ENCODE assay signal across 10 mouse cellular contexts in the genomic region with DNA sequence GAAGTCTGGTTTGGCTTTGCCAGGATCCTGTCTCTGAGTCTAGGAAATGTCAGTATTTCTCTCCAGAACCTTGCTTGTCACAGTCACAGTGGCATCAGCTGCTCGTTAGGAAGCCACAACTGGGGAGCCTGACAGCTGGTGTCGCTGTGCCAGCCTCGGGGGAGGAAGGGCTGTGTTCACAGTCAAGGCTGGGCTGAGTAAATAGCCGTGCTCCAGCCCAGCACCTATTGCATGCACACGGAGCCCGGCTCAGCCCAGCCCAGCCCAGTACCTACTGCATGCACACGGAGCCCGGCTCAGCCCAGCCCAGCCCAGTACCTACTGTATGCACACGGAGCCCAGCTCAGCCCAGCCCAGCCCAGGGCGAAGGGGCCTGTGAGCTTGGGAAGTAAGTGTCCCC. TPM values are rescaled to one million over a fixed set of nuclear protein-coding genes. Genes with fewer than 3 reads are reported as not detected.
DNase-seq lines count a peak whose midpoint lies in the region; ATAC-seq and TF ChIP-seq lines count a peak whose summit lies in the region.
"Had no signal": no experiment of that assay in that cellular context is flagged by ENCODE, and none has a peak within 500 bp of the region (broad histone marks: within the 10 kb centered on the region; RNA-seq: fewer than 3 reads in every experiment).

No protein-coding gene starts in this region.

- no peak overlapping the region for H3K4me3 ChIP-seq in intestine, postnatal 0 days (ENCODE audit: low read depth, low read length)
- H3K4me3 ChIP-seq in liver, embryonic 11.5 days (ENCODE audit: low read depth, low read length) = no peak overlapping the region
- H3K4me3 ChIP-seq: heart, embryonic 13.5 days had no signal

- 47% methylated on average over 10 of the region's 10 CpGs for WGBS in intestine, postnatal 0 days
- 65% methylated on average over 10 of the region's 10 CpGs for WGBS in liver, embryonic 11.5 days

- peak; percentile 36 for TF ChIP-seq CTCF in intestine, postnatal 0 days (IDR thresholded peaks at IDR 0.05; ENCODE audit: low read depth)

- no peaks in the 10 kb centered on the region for H3K36me3 ChIP-seq in intestine, postnatal 0 days (ENCODE audit: control insufficient read depth, insufficient read depth)
- H3K36me3 ChIP-seq in liver, embryonic 11.5 days (ENCODE audit: control insufficient read depth, insufficient read depth, low read length) = no peaks in the 10 kb centered on the region
- H3K36me3 ChIP-seq: heart, embryonic 13.5 days had no signal

- H3K4me2 ChIP-seq in intestine, postnatal 0 days (replicated peaks; ENCODE audit: low read depth) = no peak overlapping the region
- no peak overlapping the region for H3K4me2 ChIP-seq in liver, embryonic 11.5 days
- H3K4me2 ChIP-seq: heart, embryonic 13.5 days had no signal

- no peaks in the 10 kb centered on the region for H3K27me3 ChIP-seq in intestine, postnatal 0 days (replicated peaks; ENCODE audit: control insufficient read depth, insufficient read depth, low read length)
- H3K27me3 ChIP-seq in liver, embryonic 11.5 days (replicated peaks; ENCODE audit: control insufficient read depth, insufficient read depth, low read length) = no peaks in the 10 kb centered on the region; the same call in 1 of the 2 replicates

- ATAC-seq in intestine, postnatal 0 days = peak; percentile 58; the same call in 1 of the 2 replicates
- no peak; the same call in 1 of the 2 replicates for ATAC-seq in liver, embryonic 11.5 days (replicated peaks; ENCODE audit: low FRiP score)

- DNase-seq in adrenal gland, adult 8-10 months = peak; percentile 26
- DNase-seq in adrenal gland, postnatal 4 days (ENCODE audit: low spot score in 2 of 2) = no peak
- DNase-seq in lung, postnatal 10 days = peak; percentile 45
- no peak for DNase-seq in lung, postnatal 36 days
- peak; percentile 47 for DNase-seq in thymus, postnatal 14 days
- DNase-seq in liver, embryonic 11.5 days (ENCODE audit: low spot score) = no peak
- DNase-seq in cerebellum, adult 18-20 months = no peak

- no peaks in the 10 kb centered on the region for H3K4me1 ChIP-seq in intestine, postnatal 0 days (replicated peaks; ENCODE audit: control insufficient read depth, insufficient read depth, low read length)
- H3K4me1 ChIP-seq in liver, embryonic 11.5 days (replicated peaks; ENCODE audit: control insufficient read depth, insufficient read depth, low read length) = no peaks in the 10 kb centered on the region
- H3K4me1 ChIP-seq: heart, embryonic 13.5 days had no signal

- H3K9me3 ChIP-seq in intestine, postnatal 0 days (ENCODE audit: control insufficient read depth) = no peaks in the 10 kb centered on the region
- no peaks in the 10 kb centered on the region for H3K9me3 ChIP-seq in liver, embryonic 11.5 days (ENCODE audit: control insufficient read depth, low read length)
- H3K9me3 ChIP-seq: heart, embryonic 13.5 days had no signal

- no peak overlapping the region for H3K27ac ChIP-seq in intestine, postnatal 0 days (ENCODE audit: low read depth, low read length)
- H3K27ac ChIP-seq in liver, embryonic 11.5 days (ENCODE audit: low read depth, low read length) = no peak overlapping the region
- H3K27ac ChIP-seq: heart, embryonic 13.5 days had no signal

- no peak overlapping the region for H3K9ac ChIP-seq in intestine, postnatal 0 days (ENCODE audit: low read depth, low read length)
- H3K9ac ChIP-seq in liver, embryonic 11.5 days (ENCODE audit: low read depth, low read length) = no peak overlapping the region
- H3K9ac ChIP-seq: heart, embryonic 13.5 days had no signal

RNA-seq across cellular contexts. Expression of gene Pla2g2f, which starts 9.6 kb away (rescaled TPM):
- total RNA-seq in adrenal gland, adult 8-10 months (2022) = 10 to 100 TPM; 27.9 to 46.9 (median 39.1) TPM
- 10 to 100 TPM in 1 of 2 experiments, 1 to 10 TPM in 1; 9.7 to 10.1 TPM for total RNA-seq in adrenal gland, postnatal 4 days (2021)
- polyA plus RNA-seq in intestine, postnatal 0 days (2015; fragmentation: Nextera tagmentation; extraction: Ambion mirVana) = 0.46 and 0.64 TPM in 2 replicates
- not detected in 2 replicates for polyA plus RNA-seq in liver, embryonic 11.5 days (2014; fragmentation: Nextera tagmentation; extraction: Ambion mirVana)
- polyA plus RNA-seq: heart, embryonic 13.5 days had no signal

RNA-seq across cellular contexts. Expression of gene Ubxn10, which starts 10.9 kb away (rescaled TPM):
- total RNA-seq in adrenal gland, adult 8-10 months (2022) = 1 to 10 TPM; 1.0 to 3.9 (median 2.3) TPM
- 1 to 10 TPM; 1.8 to 2.4 TPM for total RNA-seq in adrenal gland, postnatal 4 days (2021)
- 0.51 and 0.83 TPM in 2 replicates for polyA plus RNA-seq in intestine, postnatal 0 days (2015; fragmentation: Nextera tagmentation; extraction: Ambion mirVana)
- polyA plus RNA-seq in liver, embryonic 11.5 days (2014; fragmentation: Nextera tagmentation; extraction: Ambion mirVana) = 0.48 and 0.74 TPM in 2 replicates

RNA-seq across cellular contexts. Expression of gene Pla2g2c, which starts 23.3 kb away (rescaled TPM):
- under 1 TPM in 3 of 4 experiments, not detected in 1; 0.52 to 0.81 (median 0.68) TPM for total RNA-seq in adrenal gland, adult 8-10 months (2022)
- under 1 TPM; 0.42 to 0.73 TPM for total RNA-seq in adrenal gland, postnatal 4 days (2021)
- polyA plus RNA-seq in intestine, postnatal 0 days (2015; fragmentation: Nextera tagmentation; extraction: Ambion mirVana) = 0.09 and 0.21 TPM in 2 replicates
- polyA plus RNA-seq in liver, embryonic 11.5 days (2014; fragmentation: Nextera tagmentation; extraction: Ambion mirVana) = 0.22 and 0.27 TPM in 2 replicates
- polyA plus RNA-seq: spleen, adult 2 months had no signal

RNA-seq across cellular contexts. Expression of gene Pla2g2d, which starts 27.7 kb away (rescaled TPM):
- 1 to 10 TPM; 1.8 to 4.1 (median 2.8) TPM for total RNA-seq in adrenal gland, adult 8-10 months (2022)
- 1 to 10 TPM; 1.1 to 1.4 TPM for total RNA-seq in adrenal gland, postnatal 4 days (2021)
- 1.5 and 2.3 TPM in 2 replicates for polyA plus RNA-seq in intestine, postnatal 0 days (2015; fragmentation: Nextera tagmentation; extraction: Ambion mirVana)
- 0.25 TPM in 1 of 2 replicates, not detected in the other for polyA plus RNA-seq in liver, embryonic 11.5 days (2014; fragmentation: Nextera tagmentation; extraction: Ambion mirVana)
- polyA plus RNA-seq: heart, embryonic 13.5 days had no signal

Comparison
In these comparisons a context has a peak if more than half of its experiments do, and no peak if none do; other contexts are left out.
1. DNase-seq: peak in adrenal gland, adult 8-10 months (single experiment), lung, postnatal 10 days (single experiment) and thymus, postnatal 14 days (single experiment); none in adrenal gland, postnatal 4 days (0 of 2), lung, postnatal 36 days (single experiment), liver, embryonic 11.5 days (single experiment) and cerebellum, adult 18-20 months (0 of 2).